Mouse (Mus musculus): ENCODE data around the gene Dync1li2. TPM values are rescaled to one million over a fixed set of nuclear protein-coding genes. Genes with fewer than 3 reads are reported as not detected.
A peak's percentile ranks its signal among the peaks of the same experiment; 100 is the strongest.

The Dync1li2 gene
- polyA plus RNA-seq, 1 experiment: 45.0 TPM

DNA sequence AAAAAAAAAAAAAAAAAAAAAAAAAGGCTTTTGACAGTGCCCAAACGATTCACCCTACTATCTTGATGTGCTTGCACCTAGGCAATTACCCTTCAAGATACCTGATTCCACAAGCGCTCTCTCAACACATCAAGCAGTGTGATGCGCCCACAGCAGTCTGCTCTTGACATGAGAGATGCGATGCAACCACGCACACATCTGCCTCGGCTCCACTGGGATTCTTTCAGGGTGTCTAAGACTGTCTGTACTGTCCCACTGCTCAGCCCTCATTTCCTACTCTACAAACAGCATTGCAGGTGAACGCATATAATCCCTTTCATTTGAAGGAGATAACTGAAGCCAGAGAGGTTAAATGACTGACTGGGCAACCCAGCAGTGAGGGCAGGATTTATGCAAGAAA is 1.2 kb downstream of the Dync1li2 start:
- TF ChIP-seq POLR2AphosphoS2 (IDR thresholded peaks at IDR 0.05; ENCODE audit: insufficient read length, low read depth) (no peak), USF1 (IDR thresholded peaks at IDR 0.05; ENCODE audit: low read depth) (no peak), MAX (IDR thresholded peaks at IDR 0.05; ENCODE audit: low read depth) (no peak), MYOG (IDR thresholded peaks at IDR 0.05; ENCODE audit: control insufficient read depth in 1 of 3, insufficient read depth in 1 of 3, insufficient read length in 2 of 3, low read depth in 2 of 3) (no peak), REST (IDR thresholded peaks at IDR 0.05; ENCODE audit: insufficient read depth, insufficient read length) (no peak), POLR2A (IDR thresholded peaks at IDR 0.05; ENCODE audit: insufficient read length, low read depth) (no peak), TCF3 (IDR thresholded peaks at IDR 0.05; ENCODE audit: insufficient read length, low read depth) (no peak)
- Histone ChIP-seq H3K36me3 (ENCODE audit: control insufficient read depth, insufficient read depth) (peaks cover 43% of the 10 kb centered on the region), H3K27me3 (ENCODE audit: control insufficient read depth, insufficient read depth, insufficient read length) (no peaks in the 10 kb centered on the region), H3K4me3 (peak overlapping the region; percentile 86), H3K79me2 (ENCODE audit: control insufficient read depth, insufficient read depth) (peaks cover 43% of the 10 kb centered on the region), H3ac (ENCODE audit: control insufficient read depth, insufficient read length) (peak overlapping the region; percentile 92), H3K4me2 (ENCODE audit: low read depth) (peak overlapping the region; percentile 89)

DNA sequence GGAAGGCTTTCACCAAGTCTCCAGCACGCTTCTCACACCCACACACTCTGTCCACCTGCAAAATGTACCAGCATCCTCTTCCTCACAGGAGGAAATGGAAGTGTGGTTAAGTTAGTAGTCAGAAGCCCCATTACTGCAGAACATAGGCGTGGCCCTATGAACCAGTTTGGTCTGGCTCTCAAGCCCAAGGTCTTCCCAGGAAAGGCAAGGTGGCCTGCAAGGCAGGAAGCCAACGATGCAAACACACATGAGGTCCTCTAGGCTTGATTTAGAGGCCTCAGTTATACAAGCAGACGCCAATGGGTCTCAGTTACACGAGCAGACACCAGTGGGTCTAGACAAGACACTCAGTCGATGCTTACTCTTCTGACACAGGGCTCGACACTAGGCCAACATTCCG is 3.4 kb downstream of the Dync1li2 start:
- Histone ChIP-seq H3K27me3 (ENCODE audit: control insufficient read depth, insufficient read depth, insufficient read length) (no peaks in the 10 kb centered on the region), H3K36me3 (ENCODE audit: control insufficient read depth, insufficient read depth) (peaks cover 60% of the 10 kb centered on the region), H3K4me3 (no peak overlapping the region), H3ac (ENCODE audit: control insufficient read depth, insufficient read length) (no peak overlapping the region), H3K4me2 (ENCODE audit: low read depth) (no peak overlapping the region), H3K79me2 (ENCODE audit: control insufficient read depth, insufficient read depth) (peaks cover 57% of the 10 kb centered on the region)
- TF ChIP-seq MYOD1 (IDR thresholded peaks at IDR 0.05; ENCODE audit: control insufficient read depth in 1 of 3, insufficient read length in 2 of 3, low read depth in 2 of 3): no peak
- no peak for TF ChIP-seq MYOG (IDR thresholded peaks at IDR 0.05; ENCODE audit: control insufficient read depth in 1 of 3, insufficient read depth in 1 of 3, insufficient read length in 2 of 3, low read depth in 2 of 3)
- no peak for TF ChIP-seq MAX (IDR thresholded peaks at IDR 0.05; ENCODE audit: low read depth)
- no peak for TF ChIP-seq CEBPB (IDR thresholded peaks at IDR 0.05; ENCODE audit: insufficient read depth, poor library complexity, severe bottlenecking)

DNA sequence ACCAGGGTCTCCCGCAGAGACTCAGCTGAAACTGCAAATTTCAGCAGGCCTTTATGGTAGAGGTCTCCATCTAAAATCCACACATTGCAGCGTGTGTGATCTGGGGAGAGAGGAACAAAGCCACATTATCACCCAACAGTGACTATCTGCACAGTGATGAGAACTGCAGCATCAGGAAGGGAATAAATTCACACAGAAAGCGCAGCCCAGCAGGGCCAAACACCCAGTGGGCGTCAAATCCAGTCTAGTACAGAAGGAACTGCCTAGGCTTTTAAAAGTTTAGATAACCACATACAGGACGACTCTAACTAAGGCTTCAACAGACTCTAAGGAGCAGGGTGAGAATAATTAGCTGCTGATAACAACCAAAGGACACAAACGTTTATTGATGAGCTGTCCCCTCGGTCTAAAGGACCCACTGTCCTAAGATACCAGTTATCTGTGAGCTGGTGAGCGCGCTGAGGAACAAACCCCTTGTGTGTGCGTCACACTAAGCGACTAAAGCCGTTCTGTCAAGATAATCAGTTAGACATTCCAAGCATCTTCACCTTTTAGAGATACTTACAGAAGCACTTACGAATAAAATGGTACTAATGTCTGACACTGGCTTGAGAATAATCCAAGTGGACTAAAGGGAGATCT is 5.2 kb downstream of the Dync1li2 start:
- no peak overlapping the region for H3ac ChIP-seq (ENCODE audit: control insufficient read depth, insufficient read length)
- no peak overlapping the region for H3K4me3 ChIP-seq
- TF ChIP-seq MYOD1 (IDR thresholded peaks at IDR 0.05; ENCODE audit: control insufficient read depth in 1 of 3, insufficient read length in 2 of 3, low read depth in 2 of 3): no peak
- H3K27me3 ChIP-seq (ENCODE audit: control insufficient read depth, insufficient read depth, insufficient read length): no peaks in the 10 kb centered on the region
- peaks cover 75% of the 10 kb centered on the region for H3K36me3 ChIP-seq (ENCODE audit: control insufficient read depth, insufficient read depth)
- H3K4me2 ChIP-seq (ENCODE audit: low read depth): no peak overlapping the region
- peaks cover 75% of the 10 kb centered on the region for H3K79me2 ChIP-seq (ENCODE audit: control insufficient read depth, insufficient read depth)

DNA sequence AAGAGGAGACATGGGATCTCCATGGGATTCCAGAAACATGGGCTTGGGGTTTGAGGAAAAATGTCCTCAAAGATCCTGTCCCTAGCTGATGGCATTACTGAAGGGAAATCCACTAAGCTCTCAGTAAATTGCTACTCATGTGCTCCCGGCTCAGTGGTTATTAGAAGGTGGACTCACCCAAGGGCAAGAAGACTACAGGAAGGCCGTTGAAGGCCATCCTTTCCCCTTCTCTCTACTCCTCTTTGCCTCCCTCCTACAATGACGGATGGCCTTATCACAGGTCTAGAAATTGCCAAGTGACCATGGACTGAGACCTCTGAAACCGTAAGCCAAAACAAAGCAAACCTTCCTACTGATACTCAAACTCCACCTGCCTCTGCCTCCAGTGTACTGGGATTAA is 6.3 kb downstream of the Dync1li2 start:
- Histone ChIP-seq H3K36me3 (ENCODE audit: control insufficient read depth, insufficient read depth) (peaks cover 81% of the 10 kb centered on the region), H3K27me3 (ENCODE audit: control insufficient read depth, insufficient read depth, insufficient read length) (no peaks in the 10 kb centered on the region), H3ac (ENCODE audit: control insufficient read depth, insufficient read length) (no peak overlapping the region), H3K79me2 (ENCODE audit: control insufficient read depth, insufficient read depth) (peaks cover 75% of the 10 kb centered on the region), H3K4me3 (no peak overlapping the region), H3K4me2 (ENCODE audit: low read depth) (peak overlapping the region; percentile 36)
- TF ChIP-seq MYOG (IDR thresholded peaks at IDR 0.05; ENCODE audit: control insufficient read depth in 1 of 3, insufficient read depth in 1 of 3, insufficient read length in 2 of 3, low read depth in 2 of 3) (no peak), USF1 (IDR thresholded peaks at IDR 0.05; ENCODE audit: low read depth) (no peak), MAX (IDR thresholded peaks at IDR 0.05; ENCODE audit: low read depth) (no peak), POLR2A (IDR thresholded peaks at IDR 0.05; ENCODE audit: insufficient read length, low read depth) (no peak), TCF3 (IDR thresholded peaks at IDR 0.05; ENCODE audit: insufficient read length, low read depth) (no peak), POLR2AphosphoS2 (IDR thresholded peaks at IDR 0.05; ENCODE audit: insufficient read length, low read depth) (no peak), CEBPB (IDR thresholded peaks at IDR 0.05; ENCODE audit: insufficient read depth, poor library complexity, severe bottlenecking) (no peak), TCF12 (IDR thresholded peaks at IDR 0.05; ENCODE audit: insufficient read depth, poor library complexity, severe bottlenecking) (no peak), MYOD1 (IDR thresholded peaks at IDR 0.05; ENCODE audit: control insufficient read depth in 1 of 3, insufficient read length in 2 of 3, low read depth in 2 of 3) (no peak), SRF (IDR thresholded peaks at IDR 0.05; ENCODE audit: control insufficient read depth, insufficient read length, low read depth) (no peak), REST (IDR thresholded peaks at IDR 0.05; ENCODE audit: insufficient read depth, insufficient read length) (no peak), E2F4 (IDR thresholded peaks at IDR 0.05; ENCODE audit: insufficient read depth) (no peak)

DNA sequence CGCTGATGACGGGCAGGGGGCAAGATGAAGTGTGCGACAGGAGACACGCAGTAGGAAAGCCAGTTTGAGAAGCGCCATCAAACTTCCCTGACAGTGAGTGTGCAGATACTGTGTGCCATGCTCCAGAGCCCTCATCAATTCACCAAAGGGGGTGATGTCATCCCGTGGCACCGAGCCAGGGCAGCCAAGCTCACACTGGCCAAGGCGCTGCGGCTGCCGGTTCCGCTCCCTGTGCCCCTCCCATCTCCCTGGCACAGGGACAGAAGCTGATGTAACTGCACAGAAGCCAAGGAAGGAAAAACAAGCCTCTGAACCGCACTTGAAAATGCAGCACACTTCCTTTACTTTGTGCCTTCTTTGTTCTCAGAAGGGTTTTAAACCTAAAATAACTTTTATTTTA is 6.8 kb downstream of the Dync1li2 start:
- Histone ChIP-seq H3ac (ENCODE audit: control insufficient read depth, insufficient read length) (no peak overlapping the region), H3K79me2 (ENCODE audit: control insufficient read depth, insufficient read depth) (peaks cover 74% of the 10 kb centered on the region), H3K27me3 (ENCODE audit: control insufficient read depth, insufficient read depth, insufficient read length) (no peaks in the 10 kb centered on the region), H3K36me3 (ENCODE audit: control insufficient read depth, insufficient read depth) (peaks cover 87% of the 10 kb centered on the region), H3K4me3 (no peak overlapping the region), H3K4me2 (ENCODE audit: low read depth) (peak overlapping the region; percentile 65)
- TF ChIP-seq CEBPB (IDR thresholded peaks at IDR 0.05; ENCODE audit: insufficient read depth, poor library complexity, severe bottlenecking): peak; percentile 57
- peak in 1 of 3 experiments; percentile 51 for TF ChIP-seq MYOD1 (IDR thresholded peaks at IDR 0.05; ENCODE audit: control insufficient read depth in 1 of 3, insufficient read length in 2 of 3, low read depth in 2 of 3)
- no peak for TF ChIP-seq E2F4 (IDR thresholded peaks at IDR 0.05; ENCODE audit: insufficient read depth)
- no peak for TF ChIP-seq REST (IDR thresholded peaks at IDR 0.05; ENCODE audit: insufficient read depth, insufficient read length)
- TF ChIP-seq MYOG (IDR thresholded peaks at IDR 0.05; ENCODE audit: control insufficient read depth in 1 of 3, insufficient read depth in 1 of 3, insufficient read length in 2 of 3, low read depth in 2 of 3): peak in 1 of 3 experiments; percentile 67
- TF ChIP-seq TCF12 (IDR thresholded peaks at IDR 0.05; ENCODE audit: insufficient read depth, poor library complexity, severe bottlenecking): no peak
- TF ChIP-seq TCF3 (IDR thresholded peaks at IDR 0.05; ENCODE audit: insufficient read length, low read depth): no peak
- peak; percentile 79 for TF ChIP-seq POLR2AphosphoS2 (IDR thresholded peaks at IDR 0.05; ENCODE audit: insufficient read length, low read depth)
- no peak for TF ChIP-seq MAX (IDR thresholded peaks at IDR 0.05; ENCODE audit: low read depth)
- no peak for TF ChIP-seq USF1 (IDR thresholded peaks at IDR 0.05; ENCODE audit: low read depth)
- TF ChIP-seq SRF (IDR thresholded peaks at IDR 0.05; ENCODE audit: control insufficient read depth, insufficient read length, low read depth): peak; percentile 5
- TF ChIP-seq POLR2A (IDR thresholded peaks at IDR 0.05; ENCODE audit: insufficient read length, low read depth): peak; percentile 42

All from myocyte (in vitro differentiated cells).